10 mouse cellular contexts compared by ENCODE assay signal in genomic region chrX:101805512-101805911, GRCm38 (mm10). TPM values are rescaled to one million over a fixed set of nuclear protein-coding genes. Genes with fewer than 3 reads are reported as not detected.
DNase-seq lines count a peak whose midpoint lies in the region; ATAC-seq and TF ChIP-seq lines count a peak whose summit lies in the region.
"Had no signal": no experiment of that assay in that cellular context is flagged by ENCODE, and none has a peak within 500 bp of the region (broad histone marks: within the 10 kb centered on the region; RNA-seq: fewer than 3 reads in every experiment).

No protein-coding gene starts in this region.

- H3K9ac ChIP-seq in lung, postnatal 0 days (replicated peaks; ENCODE audit: low read depth), result no peak overlapping the region

- H3K4me2 ChIP-seq in lung, postnatal 0 days (replicated peaks; ENCODE audit: low read depth, low read length), result no peak overlapping the region

- ATAC-seq in frontal cortex, adult (ENCODE audit: low TSS enrichment), result peak; percentile 62; the same call in 1 of the 2 replicates
- ATAC-seq in lung, postnatal 0 days, result no peak

- TF ChIP-seq CTCF in lung, postnatal 0 days (IDR thresholded peaks at IDR 0.05), result peak; percentile 67

- H3K4me3 ChIP-seq in lung, postnatal 0 days (ENCODE audit: low read depth, low read length), result no peak overlapping the region

- H3K4me1 ChIP-seq in lung, postnatal 0 days (ENCODE audit: insufficient read depth, low read depth, low read length), result no peaks in the 10 kb centered on the region

- H3K36me3 ChIP-seq in lung, postnatal 0 days (ENCODE audit: insufficient read depth, low read length), result no peaks in the 10 kb centered on the region

- H3K27ac ChIP-seq in lung, postnatal 0 days (ENCODE audit: low read length), result no peak overlapping the region
- H3K27ac ChIP-seq: macrophage had no signal

- no peaks in the 10 kb centered on the region; the same call in 1 of the 2 replicates for H3K27me3 ChIP-seq in lung, postnatal 0 days (replicated peaks; ENCODE audit: insufficient read depth, low read length)

- H3K9me3 ChIP-seq in lung, postnatal 0 days (ENCODE audit: low read length), result no peaks in the 10 kb centered on the region

- no peak for TF ChIP-seq EP300 in lung, postnatal 0 days (IDR thresholded peaks at IDR 0.05)

- no peak for DNase-seq in frontal cortex, postnatal 10 days (ENCODE audit: low spot score in 2 of 2)
- DNase-seq in lung, postnatal 0 days (ENCODE audit: low spot score), result peak; percentile 60
- no peak for DNase-seq in lung, adult 18-20 months
- DNase-seq in cerebellum, adult 8-10 months, result peak; percentile 31
- DNase-seq in retina, embryonic 14.5 days (ENCODE audit: low spot score), result peak; percentile 45
- DNase-seq in left cerebral cortex, adult 18-20 months (ENCODE audit: low spot score in 2 of 2), result no peak
- no peak for DNase-seq in ovary, postnatal 10 days (ENCODE audit: low spot score)

- 20% methylated on average over 2 of the region's 2 CpGs for WGBS in lung, postnatal 0 days

RNA-seq across cellular contexts. Expression of gene 8030474K03Rik, which starts 11.1 kb away (rescaled TPM):
- 0.12 TPM in 1 of 2 replicates, not detected in the other for polyA plus RNA-seq in lung, postnatal 0 days (2015; fragmentation: Nextera tagmentation; extraction: Ambion mirVana)
- not detected for total RNA-seq in left cerebral cortex, adult 18-20 months (2021)
- polyA plus RNA-seq: macrophage; stomach, embryonic 14.5 days had no signal

RNA-seq across cellular contexts. Expression of gene Gm4779, which starts 11.3 kb away (rescaled TPM):
- polyA plus RNA-seq in lung, postnatal 0 days (2015; fragmentation: Nextera tagmentation; extraction: Ambion mirVana), result not detected in 2 replicates
- under 1 TPM; 0.23 to 0.56 TPM for total RNA-seq in left cerebral cortex, adult 18-20 months (2021)
- polyA plus RNA-seq: macrophage; stomach, embryonic 14.5 days had no signal

RNA-seq across cellular contexts. Expression of gene Nhsl2, which starts 43.7 kb away (rescaled TPM):
- 3.4 and 3.6 TPM in 2 replicates for polyA plus RNA-seq in lung, postnatal 0 days (2015; fragmentation: Nextera tagmentation; extraction: Ambion mirVana)
- 10 to 100 TPM; 35.5 to 38.4 TPM for total RNA-seq in left cerebral cortex, adult 18-20 months (2021)

Comparison
In these comparisons a context has a peak if more than half of its experiments do, and no peak if none do; other contexts are left out.
1. DNase-seq: peak in lung, postnatal 0 days (single experiment), cerebellum, adult 8-10 months (single experiment) and retina, embryonic 14.5 days (single experiment); none in frontal cortex, postnatal 10 days (0 of 2), lung, adult 18-20 months (0 of 2), left cerebral cortex, adult 18-20 months (0 of 2) and ovary, postnatal 10 days (single experiment).